Mouse (Mus musculus) bone marrow macrophage, adult 2 months (primary cell): ENCODE measurements around the gene Sgcg. TPM values are rescaled to one million over a fixed set of nuclear protein-coding genes. Genes with fewer than 3 reads are reported as not detected.

ENCODE experiments used
- H3K27ac ChIP-seq: 2 replicates; pipeline ENCODE4 v1.5.1; 2012; ENCODE audit warnings: low read depth, low read length; ENCODE audit not compliant: insufficient read depth
- H3K4me1 ChIP-seq: 2 replicates; pipeline ENCODE4 v1.6.1; 2012; ENCODE audit warnings: low read length; ENCODE audit not compliant: control insufficient read depth, insufficient read depth
- H3K4me3 ChIP-seq: 2 replicates; pipeline ENCODE4 v1.5.1; 2012; ENCODE audit warnings: mild to moderate bottlenecking, low read length, moderate library complexity; ENCODE audit not compliant: insufficient read depth
- CTCF ChIP-seq: IDR thresholded peaks from 2 replicates; pipeline ENCODE4 v1.5.1; 2012; ENCODE audit warnings: low read depth, mild to moderate bottlenecking, low read length, moderate library complexity
- POLR2A ChIP-seq: IDR thresholded peaks from 2 replicates; pipeline ENCODE4 v1.6.1; 2012; ENCODE audit warnings: mild to moderate bottlenecking, low read depth, low read length, borderline replicate concordance
- polyA plus RNA-seq: library from polyadenylated mRNA; stranded (reverse); fragments of >200 nt; gene quantifications from 2 replicates; pipeline ENCODE4 v1.2.4, GENCODE M21; 2012; ENCODE audit not compliant: missing spikeins, insufficient read depth, insufficient read length

Sgcg gene
- polyA plus RNA-seq, 1 experiment, result not detected

DNA sequence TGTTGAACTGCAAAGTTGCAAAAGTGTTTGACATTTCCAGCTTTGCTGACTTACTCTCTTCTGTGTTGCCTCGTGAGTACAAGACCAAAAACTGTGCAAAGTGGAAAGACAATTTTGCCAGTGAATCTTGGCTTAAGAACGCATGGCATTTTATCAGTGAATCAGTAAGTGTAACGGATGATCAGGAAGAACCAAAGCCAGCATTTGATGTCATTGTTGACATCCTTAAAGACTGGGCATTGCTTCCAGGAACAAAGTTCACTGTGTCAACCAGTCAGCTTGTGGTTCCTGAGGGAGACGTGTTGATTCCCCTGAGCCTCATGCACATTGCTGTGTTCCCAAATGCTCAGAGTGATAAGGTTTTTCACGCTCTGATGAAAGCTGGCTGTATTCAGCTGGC, 48.2 kb downstream of the Sgcg start:
- TF ChIP-seq CTCF (no peak), POLR2A (no peak)
- no peaks in the 10 kb centered on the region for H3K4me1 ChIP-seq

DNA sequence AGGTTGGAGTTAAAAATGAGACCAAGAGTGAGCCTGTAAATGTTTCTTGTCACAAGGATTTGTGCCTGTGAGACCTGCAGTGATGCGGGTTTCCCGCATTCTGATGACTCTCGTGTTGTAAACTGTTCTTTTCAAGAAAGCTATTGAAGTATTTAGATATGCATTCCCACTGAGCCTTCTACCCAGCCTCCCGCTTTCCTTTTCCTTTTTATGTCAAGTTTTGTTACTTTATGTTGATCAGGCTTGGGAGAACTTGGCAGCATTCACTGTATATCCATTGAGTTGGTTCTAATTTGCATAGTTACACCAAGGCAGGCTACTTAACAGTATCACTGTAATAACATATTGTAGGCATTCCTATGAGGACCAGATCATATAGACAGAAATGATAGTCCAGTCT, 63.9 kb downstream of the Sgcg start:
- no peak overlapping the region for H3K4me3 ChIP-seq
- H3K27ac ChIP-seq, result no peak overlapping the region
- no peak for TF ChIP-seq POLR2A
- TF ChIP-seq CTCF, result no peak
- H3K4me1 ChIP-seq, result peaks cover 2% of the 10 kb centered on the region; the same call in 1 of the 2 replicates

More for the DNA sequence above, 48.2 kb downstream of the Sgcg start:
- Histone ChIP-seq H3K27ac (no peak overlapping the region), H3K4me3 (no peak overlapping the region)

DNA sequence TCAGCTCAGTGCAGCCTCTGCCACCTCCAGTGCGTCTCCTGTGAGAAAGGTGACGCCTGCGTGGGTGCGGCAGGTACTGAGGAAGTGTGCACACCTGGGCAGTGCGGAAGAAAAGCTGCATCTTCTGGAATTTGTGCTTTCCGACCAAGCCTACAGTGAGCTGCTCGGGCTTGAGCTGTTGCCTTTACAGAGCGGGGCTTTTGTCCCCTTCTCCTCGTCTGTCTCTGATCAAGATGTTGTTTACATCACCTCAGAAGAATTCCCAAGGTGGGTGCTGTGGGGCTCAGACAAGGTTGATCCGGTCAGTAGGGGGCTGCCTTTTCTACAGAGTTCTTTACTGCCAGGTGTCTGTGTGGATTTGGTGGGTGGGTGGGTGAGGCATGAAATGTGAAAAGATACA, 66.0 kb downstream of the Sgcg start:
- TF ChIP-seq CTCF (no peak), POLR2A (no peak)
- Histone ChIP-seq H3K27ac (no peak overlapping the region), H3K4me3 (no peak overlapping the region), H3K4me1 (peaks cover 2% of the 10 kb centered on the region; the same call in 1 of the 2 replicates)

DNA sequence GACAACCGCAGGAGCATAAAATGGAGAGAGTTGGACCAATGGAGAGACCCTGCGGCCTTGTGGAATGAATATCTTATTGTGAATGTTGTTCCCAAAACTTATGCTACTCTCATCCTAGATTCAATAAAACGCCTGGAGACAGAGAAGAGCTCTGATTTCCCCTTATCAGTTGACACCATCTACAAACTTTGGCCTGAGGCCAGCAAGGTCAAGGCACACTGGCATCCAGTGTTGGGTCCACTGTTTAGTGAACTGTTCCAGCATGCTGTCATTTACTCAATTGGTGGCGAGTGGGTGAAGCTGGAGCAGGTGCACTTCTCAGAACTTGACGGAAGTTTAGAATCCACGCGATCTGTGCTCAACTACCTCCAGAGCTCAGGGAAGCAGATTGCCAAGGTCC, 66.4 kb downstream of the Sgcg start:
- no peak overlapping the region for H3K4me3 ChIP-seq
- TF ChIP-seq CTCF (no peak), POLR2A (no peak)
- no peak overlapping the region for H3K27ac ChIP-seq
- H3K4me1 ChIP-seq, result peaks cover 2% of the 10 kb centered on the region; the same call in 1 of the 2 replicates

DNA sequence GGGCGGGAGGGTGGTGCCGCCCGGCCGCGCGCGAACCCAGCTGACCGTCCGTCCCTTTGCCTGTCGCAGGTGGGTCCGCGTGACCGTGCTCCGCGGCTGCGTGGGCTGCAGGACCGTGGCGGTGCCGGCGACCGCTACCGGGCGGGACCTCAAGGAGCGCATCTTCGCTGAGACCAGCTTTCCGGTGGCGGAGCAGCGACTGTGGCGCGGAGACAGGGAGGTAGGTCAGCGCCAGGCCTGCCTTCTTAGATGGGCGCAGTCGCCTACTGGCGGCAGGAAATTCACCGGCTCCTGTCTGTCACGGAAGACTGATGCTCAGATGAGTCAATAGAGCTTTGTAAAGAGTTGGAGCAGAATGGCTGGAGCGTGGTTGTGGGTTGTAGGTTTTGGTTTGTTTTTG, 85.1 kb downstream of the Sgcg start:
- H3K4me1 ChIP-seq, result 0 out of 2 replicates have a peak, but pooled peaks cover 3% of the 10 kb centered on the region
- H3K27ac ChIP-seq, result peak overlapping the region; percentile 33; the same call in 1 of the 2 replicates
- peak overlapping the region; percentile 88 for H3K4me3 ChIP-seq
- TF ChIP-seq CTCF (no peak), POLR2A (no peak)

DNA sequence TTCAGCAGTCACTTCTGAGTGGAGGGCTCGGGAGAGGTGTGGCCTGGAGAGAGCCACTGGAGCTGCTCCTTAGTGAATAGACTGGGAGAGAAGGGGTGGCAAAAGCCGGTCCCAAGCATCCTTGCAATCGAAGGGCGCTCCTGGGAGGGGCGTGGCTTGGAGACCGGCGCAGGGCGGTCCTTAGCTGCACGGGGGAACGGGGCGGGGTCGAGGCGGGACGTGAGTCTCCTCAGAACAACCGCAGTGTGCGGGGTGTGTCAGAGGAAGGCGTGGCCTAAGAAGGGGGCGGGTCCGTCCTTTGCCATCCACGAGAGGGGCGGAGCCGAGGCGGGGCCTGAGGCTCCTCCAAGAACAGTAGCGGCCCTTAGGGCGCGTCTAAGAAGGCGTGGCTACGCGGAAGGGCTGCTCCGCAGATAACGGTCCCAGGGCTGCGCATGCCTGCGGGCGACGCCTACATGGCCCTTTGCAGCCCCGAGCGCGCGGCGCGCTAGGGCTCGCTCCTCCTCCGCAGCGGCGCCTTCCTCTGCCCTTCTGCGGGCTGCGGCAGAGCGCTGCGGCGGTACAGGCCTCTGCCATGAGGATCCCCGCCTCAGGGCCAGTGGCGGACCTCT, 85.6 kb downstream of the Sgcg start:
- TF ChIP-seq CTCF, result no peak
- TF ChIP-seq POLR2A, result no peak
- H3K4me3 ChIP-seq, result peak overlapping the region; percentile 88
- 0 out of 2 replicates have a peak, but pooled peaks cover 3% of the 10 kb centered on the region for H3K4me1 ChIP-seq
- peak overlapping the region; percentile 33; the same call in 1 of the 2 replicates for H3K27ac ChIP-seq

DNA sequence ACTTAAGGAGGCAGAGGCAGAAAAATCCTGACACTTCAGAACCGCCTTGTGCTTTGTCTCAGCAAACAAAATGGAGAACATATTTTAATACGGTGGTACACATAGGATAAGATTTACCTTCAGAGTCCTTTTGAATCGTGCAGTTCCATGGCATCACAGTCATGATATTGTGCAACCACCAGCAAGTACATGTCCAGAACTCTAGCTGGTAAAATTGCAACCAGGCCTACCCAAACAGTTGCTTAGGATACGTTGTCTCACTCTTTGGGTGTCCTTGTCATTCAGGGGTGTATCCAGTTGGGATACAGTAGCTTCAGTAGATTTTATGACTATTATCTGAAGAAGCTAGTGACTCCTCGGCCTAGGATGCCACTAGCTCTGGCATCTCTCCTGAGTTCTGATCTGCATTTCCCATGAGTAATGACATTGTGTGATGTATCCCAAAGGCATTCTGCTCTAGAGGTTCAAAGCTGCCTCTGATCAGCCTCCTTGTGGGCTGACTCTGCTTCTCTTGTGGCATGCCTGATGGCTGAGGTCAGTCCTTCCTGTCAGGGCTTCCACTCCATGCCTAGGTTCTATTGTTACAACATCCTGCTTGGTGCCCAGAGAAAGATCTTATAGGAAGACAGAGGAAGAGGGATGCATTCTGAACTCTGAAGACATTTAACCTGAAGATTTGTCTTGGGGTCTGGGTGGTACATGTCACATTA, 86.9 kb downstream of the Sgcg start:
- H3K27ac ChIP-seq, result no peak overlapping the region
- H3K4me3 ChIP-seq, result no peak overlapping the region
- TF ChIP-seq POLR2A (no peak), CTCF (no peak)
- 0 out of 2 replicates have a peak, but pooled peaks cover 3% of the 10 kb centered on the region for H3K4me1 ChIP-seq

Other genes starting within 250 kb of the Sgcg start
- not detected in 2 replicates for gene Tnfrsf19, start 212.0 kb downstream of the Sgcg start, polyA plus RNA-seq
- 3.6 and 4.1 TPM in 2 replicates for gene Sacs, start 120.0 kb downstream of the Sgcg start, polyA plus RNA-seq
- 97.1 and 103 TPM in 2 replicates for gene Arl11, start 51.3 kb upstream of the Sgcg start, polyA plus RNA-seq
- 8.1 and 8.8 TPM in 2 replicates for gene Ebpl, start 101.9 kb upstream of the Sgcg start, polyA plus RNA-seq
- 35.1 and 35.8 TPM in 2 replicates for gene Kpna3, start 181.4 kb upstream of the Sgcg start, polyA plus RNA-seq